ENCODE assay signal across 18 mouse cellular contexts in the genomic region with DNA sequence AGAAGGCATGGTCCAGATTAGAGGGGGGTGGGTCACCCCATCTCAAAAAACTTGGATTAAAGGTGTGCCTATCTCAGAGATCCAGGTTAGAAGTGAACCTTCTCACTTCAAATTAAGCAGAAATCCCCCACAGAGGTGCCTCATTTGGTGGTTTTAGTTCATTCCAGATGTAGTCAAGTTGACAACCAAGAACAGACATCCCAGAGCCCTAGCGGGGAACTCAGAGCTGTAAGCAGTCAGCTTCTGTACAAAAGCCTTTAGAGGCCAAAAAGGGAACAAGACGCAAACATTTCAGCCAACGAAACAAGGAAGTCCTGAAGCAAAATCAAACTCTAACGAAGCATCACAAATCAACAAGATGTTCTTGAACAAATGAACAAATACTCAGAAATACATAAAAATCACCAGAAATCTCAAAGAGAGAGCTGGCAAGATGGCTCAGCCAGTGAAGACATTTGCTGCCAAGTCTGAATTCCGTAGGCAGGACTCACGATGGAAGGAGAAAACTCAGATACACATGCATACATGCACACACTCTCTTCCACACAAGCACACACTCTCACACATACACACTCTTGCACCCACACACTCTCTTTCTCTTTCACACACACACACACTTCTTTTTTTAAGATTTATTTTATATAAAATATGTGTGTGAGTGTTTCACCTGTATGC.
"Had no signal": no experiment of that assay in that cellular context is flagged by ENCODE, and none has a peak within 500 bp of the region (broad histone marks: within the 10 kb centered on the region; RNA-seq: fewer than 3 reads in every experiment).

No protein-coding gene starts in this region.

- ATAC-seq: lung, postnatal 0 days; midbrain, embryonic 15.5 days had no signal

- H3K27me3 ChIP-seq: limb, embryonic 13.5 days; liver, embryonic 13.5 days; midbrain, embryonic 12.5 days; midbrain, embryonic 15.5 days; neural tube, embryonic 12.5 days; neural tube, embryonic 15.5 days; stomach, embryonic 15.5 days had no signal

- DNase-seq: kidney, adult 18-20 months; kidney, adult 9 months; kidney, postnatal 14 days; kidney, postnatal 4 days; liver; liver, embryonic 13.5 days; lung, embryonic 14.5 days; retina, postnatal 1 day; right cerebral cortex, postnatal 25 days; thymus, postnatal 25 days had no signal

- H3K36me3 ChIP-seq: limb, embryonic 10.5 days; limb, embryonic 13.5 days; liver, embryonic 13.5 days; midbrain, embryonic 12.5 days; midbrain, embryonic 15.5 days; neural tube, embryonic 12.5 days; neural tube, embryonic 15.5 days; stomach, embryonic 15.5 days had no signal
